Mouse (Mus musculus) E14TG2a.4 (cell line): Measurements from ENCODE around the gene Dmrtc2.

Experiments
- CTCF ChIP-seq: conservative IDR thresholded peaks from 2 replicates; pipeline ENCODE4 v1.5.1; 2014; ENCODE audit warnings: low read length
- NANOG ChIP-seq: IDR thresholded peaks from 2 replicates; pipeline ENCODE4 v1.6.1; 2014; ENCODE audit warnings: borderline replicate concordance, low read length, mixed read lengths
- POU5F1 ChIP-seq: IDR thresholded peaks from 2 replicates; pipeline ENCODE4 v1.6.1; 2014; ENCODE audit warnings: low read length, borderline replicate concordance

GRCm38 (mm10) chr7:24845181-24845580 lies 24.7 kb upstream of the Dmrtc2 start:
- no peak for TF ChIP-seq CTCF
- TF ChIP-seq NANOG: no peak
- no peak for TF ChIP-seq POU5F1
